In genomic region chr2:74747006-74747405, GRCm38 (mm10) we compare ENCODE assay signal across 15 mouse cellular contexts. TPM values are rescaled to one million over a fixed set of nuclear protein-coding genes. Genes with fewer than 3 reads are reported as not detected.
DNase-seq lines count a peak whose midpoint lies in the region; ATAC-seq lines count a peak whose summit lies in the region.
"Had no signal": no experiment of that assay in that cellular context is flagged by ENCODE, and none has a peak within 500 bp of the region (broad histone marks: within the 10 kb centered on the region; RNA-seq: fewer than 3 reads in every experiment).

No protein-coding gene starts in this region.

- peak overlapping the region; percentile 19; the same call in 1 of the 2 replicates for H3K4me3 ChIP-seq in heart, embryonic 15.5 days
- H3K4me3 ChIP-seq in hindbrain, embryonic 11.5 days (ENCODE audit: low read depth, low read length): peak overlapping the region; percentile 55
- H3K4me3 ChIP-seq: midbrain, embryonic 13.5 days had no signal

- ATAC-seq in heart, embryonic 15.5 days (replicated peaks; ENCODE audit: insufficient number of reproducible peaks, insufficient read depth, low FRiP score, low read depth): no peak
- ATAC-seq in hindbrain, embryonic 11.5 days (ENCODE audit: low FRiP score): no peak
- ATAC-seq: midbrain, embryonic 13.5 days had no signal

- peaks cover 99% of the 10 kb centered on the region for H3K27me3 ChIP-seq in heart, embryonic 15.5 days
- H3K27me3 ChIP-seq in hindbrain, embryonic 11.5 days (ENCODE audit: control insufficient read depth, insufficient read depth, low read length): peaks cover 73% of the 10 kb centered on the region

- no peak overlapping the region for H3K27ac ChIP-seq in heart, embryonic 15.5 days
- peak overlapping the region; percentile 85 for H3K27ac ChIP-seq in hindbrain, embryonic 11.5 days (ENCODE audit: low read depth, low read length)
- H3K27ac ChIP-seq: midbrain, embryonic 13.5 days had no signal

- no peaks in the 10 kb centered on the region for H3K36me3 ChIP-seq in heart, embryonic 15.5 days
- H3K36me3 ChIP-seq in hindbrain, embryonic 11.5 days (ENCODE audit: control insufficient read depth, insufficient read depth, low read length): no peaks in the 10 kb centered on the region
- H3K36me3 ChIP-seq: G1E; midbrain, embryonic 13.5 days had no signal

- no peaks in the 10 kb centered on the region for H3K9me3 ChIP-seq in heart, embryonic 15.5 days (replicated peaks)
- no peaks in the 10 kb centered on the region for H3K9me3 ChIP-seq in hindbrain, embryonic 11.5 days (ENCODE audit: control insufficient read depth, low read length)
- H3K9me3 ChIP-seq: midbrain, embryonic 13.5 days had no signal

- intact Hi-C loops in heart, postnatal 36 days (cut with DNase I): no loop called here

- peak overlapping the region; percentile 33; the same call in 1 of the 2 replicates for H3K4me2 ChIP-seq in heart, embryonic 15.5 days
- peak overlapping the region; percentile 64 for H3K4me2 ChIP-seq in hindbrain, embryonic 11.5 days (replicated peaks; ENCODE audit: low read depth, low read length)
- H3K4me2 ChIP-seq: midbrain, embryonic 13.5 days had no signal

- H3K9ac ChIP-seq in heart, embryonic 15.5 days: no peak overlapping the region
- H3K9ac ChIP-seq in hindbrain, embryonic 11.5 days (ENCODE audit: low read depth, low read length): peak overlapping the region; percentile 85
- H3K9ac ChIP-seq: midbrain, embryonic 13.5 days had no signal

- whole genome bisulfite sequencing in heart, embryonic 15.5 days: 6% methylated on average over 24 of the region's 24 CpGs
- WGBS in hindbrain, embryonic 11.5 days: under 1% methylated on average over 24 of the region's 24 CpGs

- no peak for DNase-seq in heart, postnatal 36 days
- peak; percentile 68 for DNase-seq in embryo, embryonic 11 days
- DNase-seq in hindbrain, embryonic 11.5 days (ENCODE audit: low spot score): no peak
- peak; percentile 76 for DNase-seq in mesoderm, embryonic 11.5 days (ENCODE audit: low read depth, low spot score)
- DNase-seq in retina, embryonic 14.5 days (ENCODE audit: low spot score): no peak
- DNase-seq in cerebellum, adult 11 months: no peak
- no peak for DNase-seq in right cerebral cortex, postnatal 25 days
- DNase-seq: layer of hippocampus, adult 9-11 months; thymus, postnatal 4 days had no signal

- peaks cover 17% of the 10 kb centered on the region for H3K4me1 ChIP-seq in heart, embryonic 15.5 days (replicated peaks)
- H3K4me1 ChIP-seq in hindbrain, embryonic 11.5 days (replicated peaks; ENCODE audit: control insufficient read depth, insufficient read depth, low read length): no peaks in the 10 kb centered on the region; the same call in 1 of the 2 replicates

RNA-seq across cellular contexts. Expression of gene Hoxd1, which starts 15.8 kb away (rescaled TPM):
- polyA plus RNA-seq in heart, embryonic 15.5 days (2015; fragmentation: Nextera tagmentation; extraction: Ambion mirVana): not detected in 2 replicates
- total RNA-seq in heart, postnatal 36 days (2021): not detected
- polyA plus RNA-seq in hindbrain, embryonic 11.5 days (2014; fragmentation: Nextera tagmentation; extraction: Ambion mirVana): 1.5 and 1.7 TPM in 2 replicates
- total RNA-seq: adrenal gland, postnatal 36 days; common myeloid progenitor, adult 5-6 weeks had no signal
- polyA plus RNA-seq: G1E; liver, embryonic 16.5 days had no signal

RNA-seq across cellular contexts. Expression of gene Gm28230, which starts 20.5 kb away (rescaled TPM):
- polyA plus RNA-seq in heart, embryonic 15.5 days (2015; fragmentation: Nextera tagmentation; extraction: Ambion mirVana): not detected in 2 replicates
- total RNA-seq in heart, postnatal 36 days (2021): not detected
- polyA plus RNA-seq in hindbrain, embryonic 11.5 days (2014; fragmentation: Nextera tagmentation; extraction: Ambion mirVana): 0.73 and 0.89 TPM in 2 replicates
- total RNA-seq: common myeloid progenitor, adult 5-6 weeks had no signal
- polyA plus RNA-seq: liver, embryonic 16.5 days; midbrain, embryonic 13.5 days had no signal

RNA-seq across cellular contexts. Expression of gene Hoxd4, which starts 35.3 kb away (rescaled TPM):
- polyA plus RNA-seq in heart, embryonic 15.5 days (2015; fragmentation: Nextera tagmentation; extraction: Ambion mirVana): 0.09 and 0.15 TPM in 2 replicates
- total RNA-seq in heart, postnatal 36 days (2021): under 1 TPM; 0.19 to 0.28 TPM
- polyA plus RNA-seq in hindbrain, embryonic 11.5 days (2014; fragmentation: Nextera tagmentation; extraction: Ambion mirVana): 3.3 and 3.7 TPM in 2 replicates
- total RNA-seq: common myeloid progenitor, adult 5-6 weeks had no signal
- polyA plus RNA-seq: liver, embryonic 16.5 days; midbrain, embryonic 13.5 days had no signal

RNA-seq across cellular contexts. Expression of gene Hoxd3, which starts 35.3 kb away (rescaled TPM):
- 0.29 and 1.0 TPM in 2 replicates for polyA plus RNA-seq in heart, embryonic 15.5 days (2015; fragmentation: Nextera tagmentation; extraction: Ambion mirVana)
- total RNA-seq in heart, postnatal 36 days (2021): not detected
- 49.5 and 58.0 TPM in 2 replicates for polyA plus RNA-seq in hindbrain, embryonic 11.5 days (2014; fragmentation: Nextera tagmentation; extraction: Ambion mirVana)
- total RNA-seq: common myeloid progenitor, adult 5-6 weeks had no signal

RNA-seq across cellular contexts. Expression of gene Hoxd8, which starts 42.6 kb away (rescaled TPM):
- polyA plus RNA-seq in heart, embryonic 15.5 days (2015; fragmentation: Nextera tagmentation; extraction: Ambion mirVana): 0.24 and 0.56 TPM in 2 replicates
- 1 to 10 TPM; 1.1 to 1.3 TPM for total RNA-seq in heart, postnatal 36 days (2021)
- polyA plus RNA-seq in hindbrain, embryonic 11.5 days (2014; fragmentation: Nextera tagmentation; extraction: Ambion mirVana): 0.19 and 0.50 TPM in 2 replicates
- total RNA-seq: common myeloid progenitor, adult 5-6 weeks; G1E had no signal
- polyA plus RNA-seq: G1E; midbrain, embryonic 13.5 days had no signal

Comparison
In these comparisons a context has a peak if more than half of its experiments do, and no peak if none do; other contexts are left out.
1. DNase-seq: peak in embryo, embryonic 11 days (single experiment) and mesoderm, embryonic 11.5 days (single experiment); none in heart, postnatal 36 days (0 of 2), hindbrain, embryonic 11.5 days (single experiment), retina, embryonic 14.5 days (single experiment), cerebellum, adult 11 months (single experiment) and right cerebral cortex, postnatal 25 days (single experiment).